ENCODE assay signal across 21 mouse cellular contexts in genomic region chr7:98316568-98316967, GRCm38 (mm10). TPM values are rescaled to one million over a fixed set of nuclear protein-coding genes. Genes with fewer than 3 reads are reported as not detected.
DNase-seq lines count a peak whose midpoint lies in the region; ATAC-seq and TF ChIP-seq lines count a peak whose summit lies in the region.
"Had no signal": no experiment of that assay in that cellular context is flagged by ENCODE, and none has a peak within 500 bp of the region (broad histone marks: within the 10 kb centered on the region; RNA-seq: fewer than 3 reads in every experiment).

No protein-coding gene starts in this region.

- H3K27ac ChIP-seq in heart, embryonic 10.5 days = no peak overlapping the region
- H3K27ac ChIP-seq in liver, postnatal 0 days (ENCODE audit: low read depth) = no peak overlapping the region
- H3K27ac ChIP-seq: kidney, postnatal 0 days; limb, embryonic 10.5 days; liver, embryonic 13.5 days; lung, embryonic 15.5 days; midbrain, embryonic 12.5 days; neural tube, embryonic 12.5 days; stomach, postnatal 0 days had no signal

- ATAC-seq in liver, postnatal 0 days = peak; percentile 64
- ATAC-seq: forebrain, embryonic 14.5 days had no signal

- H3K9ac ChIP-seq in liver, postnatal 0 days (replicated peaks) = no peak overlapping the region
- H3K9ac ChIP-seq: liver, embryonic 13.5 days; lung, embryonic 15.5 days; midbrain, embryonic 12.5 days; neural tube, embryonic 12.5 days had no signal

- no peak overlapping the region for H3K4me3 ChIP-seq in heart, embryonic 10.5 days
- H3K4me3 ChIP-seq in liver, postnatal 0 days (ENCODE audit: low read depth, low read length) = no peak overlapping the region
- H3K4me3 ChIP-seq: limb, embryonic 10.5 days; liver, embryonic 13.5 days; lung, embryonic 15.5 days; midbrain, embryonic 12.5 days; neural tube, embryonic 12.5 days had no signal

- intact Hi-C loops in heart, postnatal 36 days (cut with DNase I) = no loop called here

- no peak for TF ChIP-seq CTCF in liver, postnatal 0 days (IDR thresholded peaks at IDR 0.05; ENCODE audit: low read depth)

- WGBS in heart, embryonic 10.5 days = 57% methylated on average over 2 of the region's 2 CpGs
- 42% methylated on average over 2 of the region's 2 CpGs for WGBS in liver, postnatal 0 days (ENCODE audit: insufficient replicate concordance)

- no peak for TF ChIP-seq EP300 in liver, postnatal 0 days (IDR thresholded peaks at IDR 0.05; ENCODE audit: low read depth)

- no peaks in the 10 kb centered on the region for H3K36me3 ChIP-seq in heart, embryonic 10.5 days
- H3K36me3 ChIP-seq in liver, postnatal 0 days (replicated peaks; ENCODE audit: insufficient read depth, low read length) = no peaks in the 10 kb centered on the region
- H3K36me3 ChIP-seq: limb, embryonic 10.5 days; liver, embryonic 13.5 days; lung, embryonic 15.5 days; midbrain, embryonic 12.5 days; neural tube, embryonic 12.5 days had no signal

- H3K4me1 ChIP-seq in heart, embryonic 10.5 days = 0 out of 2 replicates have a peak, but pooled peaks cover 2% of the 10 kb centered on the region
- peaks cover 5% of the 10 kb centered on the region; the same call in 1 of the 2 replicates for H3K4me1 ChIP-seq in liver, postnatal 0 days (ENCODE audit: insufficient read depth)
- H3K4me1 ChIP-seq: limb, embryonic 10.5 days; midbrain, embryonic 12.5 days; neural tube, embryonic 12.5 days had no signal

- no peaks in the 10 kb centered on the region for H3K9me3 ChIP-seq in heart, embryonic 10.5 days
- H3K9me3 ChIP-seq in liver, postnatal 0 days (ENCODE audit: low read length) = no peaks in the 10 kb centered on the region
- H3K9me3 ChIP-seq: limb, embryonic 10.5 days; liver, embryonic 13.5 days; lung, embryonic 15.5 days; midbrain, embryonic 12.5 days; neural tube, embryonic 12.5 days had no signal

- H3K27me3 ChIP-seq in heart, embryonic 10.5 days (ENCODE audit: insufficient read depth, poor library complexity, severe bottlenecking) = no peaks in the 10 kb centered on the region
- H3K27me3 ChIP-seq in liver, postnatal 0 days (ENCODE audit: insufficient read depth, low read length) = no peaks in the 10 kb centered on the region
- H3K27me3 ChIP-seq: lung, embryonic 15.5 days; midbrain, embryonic 12.5 days; neural tube, embryonic 12.5 days had no signal

- no peak overlapping the region for H3K4me2 ChIP-seq in liver, postnatal 0 days (ENCODE audit: low read depth, low read length)
- H3K4me2 ChIP-seq: heart, embryonic 11.5 days; liver, embryonic 13.5 days; lung, embryonic 15.5 days; midbrain, embryonic 12.5 days; neural tube, embryonic 12.5 days had no signal

- DNase-seq in heart, embryonic 10.5 days (ENCODE audit: low spot score) = peak; percentile 64
- no peak for DNase-seq in heart, postnatal 36 days
- DNase-seq in lung, postnatal 36 days = peak; percentile 79
- no peak for DNase-seq in lung, postnatal 10 days
- DNase-seq in adrenal gland, adult 8-10 months = peak; percentile 35
- no peak for DNase-seq in liver, postnatal 0 days
- no peak for DNase-seq in right cerebral cortex, adult 18-20 months
- no peak for DNase-seq in frontal cortex, postnatal 25 days (ENCODE audit: low spot score in 2 of 2)
- DNase-seq: B cell, adult 2 months; cerebellum, adult 8-10 months; heart, postnatal 10 days; kidney, adult 11 months; liver, embryonic 13.5 days had no signal

RNA-seq across cellular contexts. Expression of gene Acer3, which starts 4.4 kb away (rescaled TPM):
- 25.7 and 32.7 TPM in 2 replicates for polyA plus RNA-seq in heart, embryonic 10.5 days (2016; fragmentation: Nextera tagmentation; extraction: Ambion mirVana)
- 10 to 100 TPM; 12.8 to 13.5 TPM for total RNA-seq in heart, postnatal 36 days (2021)
- total RNA-seq in adrenal gland, adult 8-10 months (2022) = 10 to 100 TPM; 15.1 to 32.7 (median 18.5) TPM
- 18.7 and 19.4 TPM in 2 replicates for polyA plus RNA-seq in liver, postnatal 0 days (2015; fragmentation: Nextera tagmentation; extraction: Ambion mirVana)

RNA-seq across cellular contexts. Expression of gene Tsku, which starts 44.6 kb away (rescaled TPM):
- polyA plus RNA-seq in heart, embryonic 10.5 days (2016; fragmentation: Nextera tagmentation; extraction: Ambion mirVana) = 5.6 and 5.7 TPM in 2 replicates
- total RNA-seq in heart, postnatal 36 days (2021) = 1 to 10 TPM; 2.8 to 3.2 TPM
- total RNA-seq in adrenal gland, adult 8-10 months (2022) = 10 to 100 TPM; 18.2 to 42.9 (median 31.6) TPM
- 8.3 and 18.9 TPM in 2 replicates for polyA plus RNA-seq in liver, postnatal 0 days (2015; fragmentation: Nextera tagmentation; extraction: Ambion mirVana)

Comparison
In these comparisons a context has a peak if more than half of its experiments do, and no peak if none do; other contexts are left out.
1. DNase-seq: peak in heart, embryonic 10.5 days (single experiment), lung, postnatal 36 days (single experiment) and adrenal gland, adult 8-10 months (single experiment); none in heart, postnatal 36 days (0 of 2), lung, postnatal 10 days (single experiment), liver, postnatal 0 days (single experiment), right cerebral cortex, adult 18-20 months (single experiment) and frontal cortex, postnatal 25 days (0 of 2).
2. RNA of gene Tsku, which starts 44.6 kb away (total RNA-seq): 18.2 to 42.9 TPM in adrenal gland, adult 8-10 months; 2.8 to 3.2 TPM in heart, postnatal 36 days; every median in the first group is over 4 times any median in the second.